Mouse (Mus musculus) brown adipose tissue, adult 24 weeks (tissue): ENCODE data around the gene Ndufaf2. TPM values are rescaled to one million over a fixed set of nuclear protein-coding genes. Genes with fewer than 3 reads are reported as not detected.

ENCODE experiments used
- H3K27ac ChIP-seq: fragments of 200-500 bp; replicated peaks from 2 replicates; pipeline ENCODE4 v1.5.1; 2012; ENCODE audit warnings: low read depth, mild to moderate bottlenecking, low read length
- H3K4me1 ChIP-seq: fragments of 200-500 bp; 2 replicates; pipeline ENCODE4 v1.6.1; 2012; ENCODE audit warnings: low read length, mixed read lengths; ENCODE audit not compliant: control insufficient read depth, insufficient read depth, insufficient read length
- H3K4me3 ChIP-seq: fragments of 200-500 bp; 2 replicates; pipeline ENCODE4 v1.5.1; 2012; ENCODE audit warnings: low read depth, mild to moderate bottlenecking, low read length, moderate library complexity; ENCODE audit not compliant: insufficient read depth
- polyA plus RNA-seq: library from polyadenylated mRNA; stranded (reverse); fragments of >200 nt; gene quantifications from 2 replicates; pipeline ENCODE4 v1.2.4, GENCODE M21; 2012; ENCODE audit not compliant: missing spikeins, insufficient read depth, insufficient read length

Ndufaf2 gene
- polyA plus RNA-seq, 1 experiment: 116 TPM

- no peaks in the 10 kb centered on the region for H3K4me1 ChIP-seq
- H3K27ac ChIP-seq: no peak overlapping the region
- H3K4me3 ChIP-seq: no peak overlapping the region
Observed at GRCm38 (mm10) chr13:107995211-107995610, 163.2 kb downstream of the Ndufaf2 start.

GRCm38 (mm10) chr13:107992573-107992972 is 165.8 kb downstream of the Ndufaf2 start:
- Histone ChIP-seq H3K4me3 (no peak overlapping the region), H3K4me1 (no peaks in the 10 kb centered on the region), H3K27ac (no peak overlapping the region)

GRCm38 (mm10) chr13:107984641-107985040 is 173.8 kb downstream of the Ndufaf2 start:
- Histone ChIP-seq H3K4me1 (no peaks in the 10 kb centered on the region), H3K27ac (no peak overlapping the region), H3K4me3 (no peak overlapping the region)

GRCm38 (mm10) chr13:107984186-107984585 is 174.2 kb downstream of the Ndufaf2 start:
- H3K27ac ChIP-seq: no peak overlapping the region
- H3K4me1 ChIP-seq: no peaks in the 10 kb centered on the region
- H3K4me3 ChIP-seq: no peak overlapping the region

GRCm38 (mm10) chr13:107983231-107983847 is 175.1 kb downstream of the Ndufaf2 start:
- no peak overlapping the region for H3K4me3 ChIP-seq
- H3K27ac ChIP-seq: no peak overlapping the region
- H3K4me1 ChIP-seq: no peaks in the 10 kb centered on the region

- no peaks in the 10 kb centered on the region for H3K4me1 ChIP-seq
- H3K4me3 ChIP-seq: no peak overlapping the region
Observed at GRCm38 (mm10) chr13:107979461-107979860, 179.0 kb downstream of the Ndufaf2 start.

GRCm38 (mm10) chr13:107976886-107977656 is 181.4 kb downstream of the Ndufaf2 start:
- Histone ChIP-seq H3K4me1 (no peaks in the 10 kb centered on the region), H3K4me3 (no peak overlapping the region), H3K27ac (no peak overlapping the region)

More at GRCm38 (mm10) chr13:107979461-107979860, 179.0 kb downstream of the Ndufaf2 start:
- H3K27ac ChIP-seq: no peak overlapping the region

- H3K4me1 ChIP-seq: no peaks in the 10 kb centered on the region
- no peak overlapping the region for H3K4me3 ChIP-seq
- no peak overlapping the region for H3K27ac ChIP-seq
Observed at GRCm38 (mm10) chr13:107972451-107972850, 186.0 kb downstream of the Ndufaf2 start.

GRCm38 (mm10) chr13:107971868-107972267 is 186.6 kb downstream of the Ndufaf2 start:
- Histone ChIP-seq H3K4me1 (no peaks in the 10 kb centered on the region), H3K4me3 (no peak overlapping the region), H3K27ac (no peak overlapping the region)

GRCm38 (mm10) chr13:107970422-107971142 is 187.8 kb downstream of the Ndufaf2 start:
- no peaks in the 10 kb centered on the region for H3K4me1 ChIP-seq

GRCm38 (mm10) chr13:107969961-107970391 is 188.4 kb downstream of the Ndufaf2 start:
- no peak overlapping the region for H3K27ac ChIP-seq
- no peaks in the 10 kb centered on the region for H3K4me1 ChIP-seq
- H3K4me3 ChIP-seq: no peak overlapping the region

More at GRCm38 (mm10) chr13:107970422-107971142, 187.8 kb downstream of the Ndufaf2 start:
- Histone ChIP-seq H3K27ac (no peak overlapping the region), H3K4me3 (no peak overlapping the region)

GRCm38 (mm10) chr13:107964616-107965015 is 193.8 kb downstream of the Ndufaf2 start:
- Histone ChIP-seq H3K4me3 (no peak overlapping the region), H3K4me1 (no peaks in the 10 kb centered on the region), H3K27ac (no peak overlapping the region)

GRCm38 (mm10) chr13:107963471-107963870 is 195.0 kb downstream of the Ndufaf2 start:
- Histone ChIP-seq H3K27ac (no peak overlapping the region), H3K4me1 (no peaks in the 10 kb centered on the region), H3K4me3 (no peak overlapping the region)

GRCm38 (mm10) chr13:107962741-107963140 is 195.7 kb downstream of the Ndufaf2 start:
- Histone ChIP-seq H3K4me3 (no peak overlapping the region), H3K4me1 (no peaks in the 10 kb centered on the region), H3K27ac (no peak overlapping the region)

- no peak overlapping the region for H3K4me3 ChIP-seq
- no peaks in the 10 kb centered on the region for H3K4me1 ChIP-seq
- no peak overlapping the region for H3K27ac ChIP-seq
Observed at GRCm38 (mm10) chr13:107961972-107962371, 196.5 kb downstream of the Ndufaf2 start.
